Mouse (Mus musculus): ENCODE measurements around the gene Fam184a. TPM values are rescaled to one million over a fixed set of nuclear protein-coding genes. Genes with fewer than 3 reads are reported as not detected.
"Not testable (repeated sequence)": the region's sequence is repeated elsewhere in the genome, so short reads cannot be mapped to it uniquely, and the experiment has no call there.

The Fam184a gene
- polyA plus RNA-seq, 2 experiments: 0.11 to 0.21 TPM

DNA sequence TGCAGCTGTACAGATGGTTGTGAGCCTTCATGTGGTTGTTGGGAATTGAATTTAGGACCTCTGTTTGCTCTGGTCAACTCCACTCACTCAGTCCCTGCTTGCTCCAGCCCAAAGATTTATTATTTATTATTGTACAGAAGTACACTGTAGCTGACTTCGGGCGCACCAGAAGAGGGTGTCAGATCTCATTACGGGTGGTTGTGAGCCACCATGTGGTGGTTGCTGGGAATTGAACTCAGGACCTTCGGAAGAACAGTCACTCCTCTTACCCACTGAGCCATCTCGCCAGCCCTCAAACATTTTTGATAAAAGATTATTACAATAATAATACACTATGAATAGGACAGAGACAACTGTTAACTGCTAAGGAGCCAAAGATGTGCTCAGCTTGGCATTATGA, 96.7 kb downstream of the Fam184a start:
- H3K4me1 ChIP-seq (replicated peaks; ENCODE audit: control insufficient read depth in 2 of 2, insufficient read depth in 2 of 2, low read length in 1 of 2); DNase-seq (ENCODE audit: low read depth in 3 of 3, low spot score in 3 of 3); H3K36me3 ChIP-seq (replicated peaks; ENCODE audit: control insufficient read depth, insufficient read depth, low read depth); ATAC-seq (ENCODE audit: insufficient read depth); H3K4me3 ChIP-seq (ENCODE audit: insufficient read depth in 1 of 2, low read depth in 2 of 2, low read length in 2 of 2); H3K9ac ChIP-seq (replicated peaks); H3K27ac ChIP-seq; H3K27me3 ChIP-seq (ENCODE audit: control insufficient read depth, insufficient read depth, low read length); H3K4me2 ChIP-seq (ENCODE audit: low read depth); H3K9me3 ChIP-seq (ENCODE audit: control insufficient read depth, low read length): not testable (repeated sequence)
- 56% methylated on average over 5 of the region's 5 CpGs for WGBS (ENCODE audit: insufficient replicate concordance)
- TF ChIP-seq CTCF (IDR thresholded peaks at IDR 0.05; ENCODE audit: low read depth): peak; percentile 32

DNA sequence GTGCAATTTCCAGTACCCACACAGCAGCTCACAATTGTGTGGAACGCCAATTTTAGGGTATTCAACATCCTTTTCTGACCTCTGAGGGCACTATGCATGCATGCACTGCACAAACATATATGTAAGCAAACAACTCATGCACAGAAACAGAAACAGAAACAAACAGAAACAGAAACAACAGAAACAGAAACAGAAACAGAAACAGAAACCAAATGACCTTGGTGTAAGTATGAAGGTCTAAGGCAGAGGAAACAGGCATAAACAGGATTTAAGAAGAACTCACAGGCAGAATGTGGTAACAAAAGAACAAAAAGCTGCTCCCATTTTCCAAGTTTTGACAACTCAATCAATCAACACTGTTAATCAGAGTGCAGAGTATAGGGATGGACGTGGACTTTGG, 100.2 kb downstream of the Fam184a start:
- no peak for ATAC-seq (ENCODE audit: insufficient read depth)

DNA sequence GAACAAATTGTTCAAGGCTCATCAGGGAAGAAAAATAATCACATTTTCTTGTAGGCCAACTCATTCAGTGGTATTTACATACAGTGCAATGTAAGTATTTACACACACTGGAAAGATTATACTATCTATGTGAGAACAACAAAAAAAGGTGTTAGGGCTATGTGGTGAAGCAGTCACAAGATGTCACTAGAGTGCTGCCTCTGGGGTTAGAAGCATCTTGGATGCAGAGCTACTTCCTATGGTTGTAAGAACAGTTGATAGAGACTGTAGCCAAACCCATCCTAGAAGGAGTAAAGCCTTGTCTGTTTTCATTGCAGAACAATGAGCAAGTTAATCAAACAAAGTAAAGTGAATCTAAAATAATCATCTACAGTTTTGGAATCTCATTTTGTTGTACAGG, 109.4 kb downstream of the Fam184a start:
- Histone ChIP-seq H3K4me1 (replicated peaks; ENCODE audit: control insufficient read depth in 2 of 2, insufficient read depth in 2 of 2, low read length in 1 of 2) (no peaks in the 10 kb centered on the region), H3K9me3 (ENCODE audit: control insufficient read depth, low read length) (no peaks in the 10 kb centered on the region), H3K36me3 (replicated peaks; ENCODE audit: control insufficient read depth, insufficient read depth, low read depth) (no peaks in the 10 kb centered on the region), H3K27me3 (ENCODE audit: control insufficient read depth, insufficient read depth, low read length) (no peaks in the 10 kb centered on the region), H3K4me2 (ENCODE audit: low read depth) (no peak overlapping the region), H3K4me3 (ENCODE audit: insufficient read depth in 1 of 2, low read depth in 2 of 2, low read length in 2 of 2) (no peak overlapping the region), H3K9ac (replicated peaks) (no peak overlapping the region), H3K27ac (no peak overlapping the region)
- no peak for ATAC-seq (ENCODE audit: insufficient read depth)
- no peak for TF ChIP-seq EP300 (IDR thresholded peaks at IDR 0.05; ENCODE audit: low read depth)
- TF ChIP-seq CTCF (IDR thresholded peaks at IDR 0.05; ENCODE audit: low read depth): peak; percentile 40; the same call in 1 of the 2 replicates
- DNase-seq (ENCODE audit: low read depth in 3 of 3, low spot score in 3 of 3): no peak

More for the DNA sequence above, 100.2 kb downstream of the Fam184a start:
- no peak overlapping the region for H3K4me2 ChIP-seq (ENCODE audit: low read depth)
- DNase-seq (ENCODE audit: low read depth in 3 of 3, low spot score in 3 of 3): no peak
- no peaks in the 10 kb centered on the region for H3K9me3 ChIP-seq (ENCODE audit: control insufficient read depth, low read length)
- H3K4me3 ChIP-seq (ENCODE audit: insufficient read depth in 1 of 2, low read depth in 2 of 2, low read length in 2 of 2): no peak overlapping the region
- TF ChIP-seq EP300 (IDR thresholded peaks at IDR 0.05; ENCODE audit: low read depth) (no peak), CTCF (IDR thresholded peaks at IDR 0.05; ENCODE audit: low read depth) (no peak)
- H3K36me3 ChIP-seq (replicated peaks; ENCODE audit: control insufficient read depth, insufficient read depth, low read depth): no peaks in the 10 kb centered on the region
- no peaks in the 10 kb centered on the region for H3K4me1 ChIP-seq (replicated peaks; ENCODE audit: control insufficient read depth in 2 of 2, insufficient read depth in 2 of 2, low read length in 1 of 2)
- H3K27ac ChIP-seq: no peak overlapping the region
- 49% methylated on average over 2 of the region's 2 CpGs for WGBS (ENCODE audit: insufficient replicate concordance)
- no peaks in the 10 kb centered on the region for H3K27me3 ChIP-seq (ENCODE audit: control insufficient read depth, insufficient read depth, low read length)
- no peak overlapping the region for H3K9ac ChIP-seq (replicated peaks)

GRCm38 (mm10) chr10:53635246-53635971, 115.5 kb downstream of the Fam184a start:
- ATAC-seq (ENCODE audit: insufficient read depth): no peak
- no peak for TF ChIP-seq CTCF (IDR thresholded peaks at IDR 0.05; ENCODE audit: low read depth)
- no peak for TF ChIP-seq EP300 (IDR thresholded peaks at IDR 0.05; ENCODE audit: low read depth)

DNA sequence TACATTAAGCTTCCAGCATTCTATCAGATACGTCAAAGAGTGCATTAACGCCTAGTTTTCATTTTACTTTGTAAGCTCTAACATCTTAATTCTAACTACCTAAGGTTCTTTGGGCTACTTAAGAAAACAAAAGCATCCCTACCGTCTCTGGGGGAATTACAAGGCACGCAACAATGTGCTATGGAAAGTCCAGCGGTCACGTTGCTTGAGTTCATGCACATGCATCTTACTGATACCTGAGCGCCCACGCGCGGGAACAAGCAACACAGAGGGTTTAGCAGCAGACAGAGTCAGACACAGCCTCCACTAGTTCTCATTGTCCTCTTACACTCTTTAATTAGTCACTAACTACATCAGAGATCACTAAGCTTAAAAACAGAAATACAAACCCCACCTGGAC, 116.8 kb downstream of the Fam184a start:
- no peak for DNase-seq (ENCODE audit: low read depth in 3 of 3, low spot score in 3 of 3)
- H3K36me3 ChIP-seq (replicated peaks; ENCODE audit: control insufficient read depth, insufficient read depth, low read depth): no peaks in the 10 kb centered on the region
- no peak overlapping the region for H3K9ac ChIP-seq (replicated peaks)
- H3K27ac ChIP-seq: no peak overlapping the region
- no peak for ATAC-seq (ENCODE audit: insufficient read depth)
- H3K27me3 ChIP-seq (ENCODE audit: control insufficient read depth, insufficient read depth, low read length): no peaks in the 10 kb centered on the region
- H3K9me3 ChIP-seq (ENCODE audit: control insufficient read depth, low read length): no peaks in the 10 kb centered on the region
- H3K4me1 ChIP-seq (replicated peaks; ENCODE audit: control insufficient read depth in 2 of 2, insufficient read depth in 2 of 2, low read length in 1 of 2): no peaks in the 10 kb centered on the region
- no peak overlapping the region for H3K4me2 ChIP-seq (ENCODE audit: low read depth)
- no peak overlapping the region for H3K4me3 ChIP-seq (ENCODE audit: insufficient read depth in 1 of 2, low read depth in 2 of 2, low read length in 2 of 2)
- no peak for TF ChIP-seq EP300 (IDR thresholded peaks at IDR 0.05; ENCODE audit: low read depth)
- TF ChIP-seq CTCF (IDR thresholded peaks at IDR 0.05; ENCODE audit: low read depth): no peak
- 72% methylated on average over 10 of the region's 10 CpGs for WGBS (ENCODE audit: insufficient replicate concordance)

More at GRCm38 (mm10) chr10:53635246-53635971, 115.5 kb downstream of the Fam184a start:
- H3K27ac ChIP-seq: no peak overlapping the region
- H3K27me3 ChIP-seq (ENCODE audit: control insufficient read depth, insufficient read depth, low read length): no peaks in the 10 kb centered on the region
- H3K9ac ChIP-seq (replicated peaks): no peak overlapping the region
- no peak overlapping the region for H3K4me2 ChIP-seq (ENCODE audit: low read depth)
- H3K4me3 ChIP-seq (ENCODE audit: insufficient read depth in 1 of 2, low read depth in 2 of 2, low read length in 2 of 2): no peak overlapping the region
- H3K4me1 ChIP-seq (replicated peaks; ENCODE audit: control insufficient read depth in 2 of 2, insufficient read depth in 2 of 2, low read length in 1 of 2): no peaks in the 10 kb centered on the region
- WGBS (ENCODE audit: insufficient replicate concordance): 20% methylated on average over 13 of the region's 13 CpGs
- DNase-seq (ENCODE audit: low read depth in 3 of 3, low spot score in 3 of 3): no peak
- no peaks in the 10 kb centered on the region for H3K9me3 ChIP-seq (ENCODE audit: control insufficient read depth, low read length)
- H3K36me3 ChIP-seq (replicated peaks; ENCODE audit: control insufficient read depth, insufficient read depth, low read depth): no peaks in the 10 kb centered on the region

DNA sequence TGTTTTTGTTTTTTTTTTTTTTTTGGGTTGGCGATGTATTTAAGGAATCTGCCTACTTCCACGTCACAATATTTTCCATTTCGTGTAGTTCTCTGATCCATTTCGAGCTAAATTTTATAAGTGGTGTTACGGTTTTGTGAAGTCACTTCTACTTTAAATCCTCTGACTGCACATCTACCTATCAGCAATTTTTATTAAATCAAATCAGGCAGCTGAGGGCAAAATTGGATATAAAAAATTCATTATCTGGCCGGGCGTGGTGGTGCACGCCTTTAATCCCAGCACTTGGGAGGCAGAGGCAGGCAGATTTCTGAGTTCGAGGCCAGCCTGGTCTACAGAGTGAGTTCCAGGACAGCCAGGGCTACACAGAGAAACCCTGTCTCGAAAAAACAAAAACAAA, 120.6 kb downstream of the Fam184a start, which contains the start of gene Mcm9:
Mcm9 (minus strand) TSS at position 101 of the 400 bp plus-strand sequence.
- not testable (repeated sequence) for DNase-seq (ENCODE audit: low read depth in 3 of 3, low spot score in 3 of 3); ATAC-seq (ENCODE audit: insufficient read depth); H3K4me1 ChIP-seq (replicated peaks; ENCODE audit: control insufficient read depth in 2 of 2, insufficient read depth in 2 of 2, low read length in 1 of 2); H3K27me3 ChIP-seq (ENCODE audit: control insufficient read depth, insufficient read depth, low read length); H3K9me3 ChIP-seq (ENCODE audit: control insufficient read depth, low read length); H3K36me3 ChIP-seq (replicated peaks; ENCODE audit: control insufficient read depth, insufficient read depth, low read depth)
- Histone ChIP-seq H3K27ac (peak within 1 kb of the TSS; percentile 73), H3K4me3 (ENCODE audit: insufficient read depth in 1 of 2, low read depth in 2 of 2, low read length in 2 of 2) (peak within 1 kb of the TSS; percentile 84), H3K9ac (replicated peaks) (peak within 1 kb of the TSS; percentile 79), H3K4me2 (ENCODE audit: low read depth) (peak within 1 kb of the TSS; percentile 71)
- WGBS (ENCODE audit: insufficient replicate concordance): 48% methylated on average over 10 of the region's 10 CpGs
